Mouse (Mus musculus): ENCODE results near the gene Mrgprf.

Mrgprf gene

DNA sequence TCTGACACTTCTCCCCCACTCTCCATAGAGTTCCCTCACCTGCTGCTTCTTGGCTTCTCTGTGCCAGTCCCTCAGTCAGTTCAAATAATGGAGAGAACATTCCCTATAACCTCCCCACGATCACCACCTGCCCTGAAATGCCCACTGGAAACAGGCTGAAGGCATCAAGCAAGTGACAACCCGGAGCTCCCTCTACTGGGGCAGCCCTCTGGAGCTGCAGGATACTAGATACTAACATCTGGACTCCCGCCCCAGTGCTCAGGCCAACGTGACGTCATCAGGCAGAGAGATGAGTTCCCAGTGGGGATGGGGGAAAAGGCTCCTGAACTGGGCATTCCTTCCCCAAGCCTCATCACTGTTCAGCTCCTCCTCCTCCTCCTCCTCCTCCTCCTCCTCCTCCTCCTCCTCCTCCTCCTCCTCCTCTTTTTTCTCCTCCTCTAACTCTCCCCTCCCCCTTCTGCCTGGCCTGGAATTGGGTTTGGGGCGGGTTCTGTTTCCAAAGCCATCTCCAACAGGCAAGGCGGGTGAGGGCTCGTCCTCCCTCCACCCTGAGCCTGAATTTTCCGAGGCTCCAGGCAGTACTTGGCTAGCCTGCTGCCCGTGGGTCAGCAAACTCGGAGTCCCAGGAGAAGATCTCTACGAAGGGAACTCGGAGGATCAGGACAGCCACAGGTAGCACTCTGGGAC lies at the start of gene Mrgprf:
Gene Mrgprf (plus strand): TSS at position 508 of the 687 bp plus-strand sequence.
- DNase-seq = peak; percentile 48 to 52

- peak; percentile 77 to 88 for DNase-seq
Observed at GRCm38 (mm10) chr7:145252715-145253476, 47.7 kb upstream of the Mrgprf start.

DNA sequence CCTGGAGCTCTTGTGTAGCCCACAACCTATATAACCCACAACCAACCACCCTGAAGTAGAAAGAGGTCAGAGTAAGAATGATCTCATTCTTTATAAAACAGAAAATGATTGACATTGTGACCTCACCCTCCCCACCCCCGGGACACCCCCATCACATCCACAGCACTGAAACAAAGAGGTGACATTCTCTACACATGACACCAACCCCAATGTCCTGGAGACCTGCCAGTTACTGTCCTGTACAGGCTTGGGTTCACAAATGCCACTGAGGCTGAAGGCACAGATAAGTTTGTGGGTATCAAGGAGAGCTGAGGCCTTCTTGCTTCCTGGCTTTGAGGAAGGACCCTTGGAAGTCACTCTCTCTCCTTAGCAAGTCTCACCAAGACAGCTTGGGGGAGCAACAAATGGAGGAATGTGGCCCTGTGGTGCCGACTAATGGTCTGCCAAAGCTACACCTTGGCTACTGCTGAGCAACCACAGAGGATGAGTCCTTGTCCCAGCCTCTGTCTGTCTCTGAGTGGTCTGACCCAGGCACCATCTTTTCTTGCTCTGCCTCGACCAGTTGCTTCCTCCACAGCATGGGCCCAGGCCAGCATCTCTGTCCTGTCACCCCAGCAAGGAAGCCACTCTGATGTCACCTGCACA lies 46.5 kb upstream of the Mrgprf start:
- DNase-seq = no peak

DNA sequence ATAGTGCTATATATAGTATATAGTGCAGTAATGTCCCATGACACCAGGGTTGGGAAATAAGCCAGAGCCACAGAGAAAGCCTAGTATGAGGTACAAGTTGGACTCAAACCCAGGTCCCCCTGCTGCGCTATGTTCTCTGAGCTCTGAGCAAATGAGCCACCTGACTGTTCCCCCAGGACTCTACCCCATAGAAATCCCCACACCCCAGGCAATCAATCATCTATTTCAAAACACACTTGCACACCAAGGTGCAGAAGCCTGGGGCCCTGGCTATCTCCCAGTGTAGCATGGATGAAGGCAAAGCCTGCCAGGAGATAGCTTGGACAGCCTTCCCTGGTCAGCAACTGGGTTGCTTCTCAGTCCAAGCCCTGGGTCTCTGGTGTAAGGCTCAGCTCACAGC lies 44.5 kb upstream of the Mrgprf start:
- no peak for DNase-seq

- DNase-seq = no peak
Observed at GRCm38 (mm10) chr7:145264202-145264601, 36.4 kb upstream of the Mrgprf start.

DNA sequence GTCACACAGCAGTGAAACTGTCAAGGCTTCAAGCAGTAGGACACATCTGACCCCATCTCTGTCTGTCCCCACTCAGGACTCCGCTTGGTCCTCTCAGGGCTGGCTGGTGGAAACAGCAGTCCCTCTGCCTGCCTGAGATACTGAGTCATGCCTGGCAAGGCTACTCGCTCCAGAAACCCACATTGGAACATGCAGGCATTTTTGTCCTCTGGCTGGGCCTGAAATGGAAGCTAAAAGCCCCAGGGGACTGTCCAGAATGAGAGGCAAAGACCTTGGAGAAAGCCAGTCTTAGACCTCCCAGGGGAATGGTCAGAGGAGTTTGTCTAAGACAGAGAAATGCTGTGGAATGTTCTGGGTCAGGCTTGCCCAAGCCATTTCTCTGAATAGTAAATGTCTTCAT lies 34.6 kb upstream of the Mrgprf start:
- peak; percentile 19 to 46 for DNase-seq

GRCm38 (mm10) chr7:145268890-145269289 lies 31.7 kb upstream of the Mrgprf start:
- DNase-seq = no peak

DNA sequence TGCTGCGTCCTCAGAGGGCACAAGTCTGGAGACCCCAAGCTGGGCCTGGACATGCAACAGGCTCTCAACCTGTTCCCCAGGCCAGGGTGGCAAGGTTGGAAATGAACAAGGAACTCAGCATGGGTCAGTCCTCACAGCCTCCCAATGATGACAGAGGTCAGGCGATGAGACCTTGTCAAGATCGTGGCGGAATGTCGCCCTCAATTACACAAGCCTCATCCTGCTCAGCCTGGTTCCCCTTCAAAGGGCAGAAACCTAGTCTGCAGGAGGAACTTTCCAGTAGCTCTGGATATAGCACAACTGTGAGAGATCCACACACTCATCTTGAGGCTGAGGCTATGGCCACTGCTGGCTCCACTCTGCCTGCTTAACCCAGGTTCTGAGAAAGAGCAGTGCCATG lies 29.7 kb upstream of the Mrgprf start:
- no peak for DNase-seq

- no peak for DNase-seq
Observed at GRCm38 (mm10) chr7:145275488-145275887, 25.1 kb upstream of the Mrgprf start.

- DNase-seq = no peak
Observed at GRCm38 (mm10) chr7:145281396-145281795, 19.2 kb upstream of the Mrgprf start.

DNA sequence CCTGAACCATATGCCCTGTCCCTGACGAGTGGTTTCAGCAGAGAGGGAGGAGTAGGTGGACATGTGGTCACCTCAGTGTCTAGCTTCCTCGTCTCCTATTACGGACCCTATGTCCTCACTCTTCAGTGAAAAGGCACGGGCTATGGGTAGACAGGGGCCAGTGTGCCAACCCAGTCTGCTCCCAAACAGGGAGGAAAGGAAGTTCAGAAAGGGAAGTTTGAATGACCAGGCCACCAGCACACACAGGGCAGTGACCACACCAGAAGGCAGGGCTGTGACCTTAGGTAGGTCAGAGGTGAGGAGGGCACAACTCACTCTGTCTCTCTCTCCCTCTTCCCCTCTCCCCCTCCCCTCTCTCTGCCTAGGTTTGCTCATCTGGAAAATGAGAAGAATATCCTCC lies 17.6 kb upstream of the Mrgprf start:
- peak; percentile 55 for DNase-seq

- peak; percentile 96 for DNase-seq
Observed at GRCm38 (mm10) chr7:145283487-145284187, 17.0 kb upstream of the Mrgprf start, which contains the start of gene Tpcn2. TSS of gene Tpcn2 (minus strand) at chr7:145284011.

DNA sequence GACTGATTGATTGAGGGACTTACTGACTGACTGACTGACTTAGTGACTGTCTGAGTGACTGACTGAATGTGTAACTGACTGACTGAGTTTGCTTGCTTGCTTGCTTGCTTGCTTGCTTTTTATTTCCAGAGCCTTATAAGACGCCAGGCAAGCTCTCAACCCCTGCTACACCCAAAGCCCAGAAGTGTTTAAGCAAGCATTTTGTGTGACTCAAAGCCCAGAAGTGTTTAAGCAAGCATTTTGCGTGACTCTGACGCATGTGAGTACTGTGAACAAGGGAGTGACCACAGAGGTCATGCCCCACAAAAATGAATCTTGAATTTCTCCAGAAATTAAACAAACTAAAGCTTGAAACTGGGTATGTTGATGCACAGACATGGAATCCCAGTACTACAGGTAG lies 16.3 kb upstream of the Mrgprf start:
- DNase-seq = peak; percentile 51 to 60

DNA sequence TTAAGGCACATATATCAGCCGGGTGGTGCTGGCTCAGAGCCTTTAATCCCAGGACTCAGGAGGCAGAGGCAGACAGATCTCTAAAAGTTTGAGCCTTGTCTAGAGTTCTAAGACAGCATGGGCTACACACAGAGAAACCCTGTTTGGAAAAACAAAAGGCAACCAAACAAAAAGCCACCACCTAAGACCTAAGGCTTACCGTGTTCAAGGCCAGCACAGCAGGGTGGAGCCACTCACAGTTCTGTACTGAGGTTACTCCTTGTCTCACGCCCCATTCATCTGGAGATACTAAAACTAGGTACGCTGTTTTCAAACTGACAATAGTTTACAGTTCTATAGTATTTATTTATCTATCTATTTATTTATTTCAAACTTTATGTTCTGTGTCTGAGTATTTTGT lies 15.2 kb upstream of the Mrgprf start:
- DNase-seq = no peak

GRCm38 (mm10) chr7:145287410-145287809 lies 13.2 kb upstream of the Mrgprf start:
- DNase-seq = no peak

DNA sequence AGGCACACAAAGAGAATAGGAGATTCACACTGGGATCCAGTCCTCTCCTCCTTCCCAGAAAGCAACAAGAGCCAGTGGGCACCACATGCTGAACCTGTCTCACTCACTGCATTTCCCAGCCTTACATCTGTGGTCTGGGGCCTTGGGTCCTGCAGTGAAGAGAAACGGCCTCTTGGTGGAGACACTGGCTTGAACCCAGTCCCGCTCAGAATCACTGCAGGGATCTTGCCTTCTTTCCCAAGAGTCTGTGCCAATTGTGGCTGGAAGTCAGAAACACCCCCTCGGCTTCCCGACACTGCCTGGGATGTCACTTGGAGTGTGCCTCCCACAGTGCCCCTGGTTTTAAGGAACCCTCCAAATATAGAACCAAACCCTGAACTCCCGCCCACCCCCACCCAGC lies 11.3 kb upstream of the Mrgprf start:
- peak; percentile 58 to 60 for DNase-seq

GRCm38 (mm10) chr7:145291847-145292246 lies 8.8 kb upstream of the Mrgprf start:
- no peak for DNase-seq

GRCm38 (mm10) chr7:145292726-145293125 lies 7.9 kb upstream of the Mrgprf start:
- DNase-seq = no peak

DNA sequence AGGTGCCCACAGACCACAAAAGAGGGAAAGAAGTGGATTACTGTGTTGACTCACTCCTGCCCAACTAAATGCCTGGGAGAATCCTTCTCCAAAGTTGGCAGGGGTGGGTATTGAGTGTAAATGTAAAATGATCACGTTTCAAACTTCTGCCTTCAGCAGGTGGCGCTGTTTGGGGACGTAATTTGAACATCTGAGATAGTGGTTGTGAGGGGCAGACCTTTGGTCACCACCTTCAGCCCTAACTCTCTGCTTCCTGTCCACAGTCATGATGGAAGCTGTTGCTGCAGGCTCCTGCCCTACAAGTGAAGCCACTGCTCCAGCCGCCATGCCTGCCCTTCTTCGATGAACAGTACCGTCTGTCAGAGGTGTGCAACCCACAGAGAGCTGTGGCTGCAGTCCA lies 6.8 kb upstream of the Mrgprf start:
- DNase-seq = peak in 1 of 2 experiments; percentile 40

GRCm38 (mm10) chr7:145298666-145299490 lies 1.8 kb upstream of the Mrgprf start:
- no peak for DNase-seq

- peak; percentile 53 to 72 for DNase-seq
Observed at GRCm38 (mm10) chr7:145299562-145300320, 887 bp upstream of the Mrgprf start.

DNA sequence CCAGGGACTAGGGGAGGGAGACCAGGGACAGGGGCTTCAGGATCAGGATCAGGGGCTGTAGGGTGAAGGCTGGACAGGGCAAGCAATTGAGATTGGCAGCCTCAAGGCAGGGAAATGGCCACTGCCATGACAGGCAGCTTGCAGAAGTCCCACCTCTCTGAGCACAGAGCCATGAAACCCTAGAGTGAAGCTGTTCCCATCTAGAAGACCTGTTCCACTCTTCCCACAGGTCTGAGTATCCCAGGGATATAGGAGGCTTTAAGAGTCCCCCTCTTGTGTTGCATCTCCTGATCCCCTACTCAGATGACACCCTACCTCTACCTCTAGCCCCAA lies 346 bp downstream of the Mrgprf start:
- no peak for DNase-seq
